Comparison of ENCODE assay signal across 7 mouse cellular contexts in genomic region chr2:30691857-30692560, GRCm38 (mm10).
A peak's percentile ranks its signal among the peaks of the same experiment; 100 is the strongest.
DNase-seq lines count a peak whose midpoint lies in the region; ATAC-seq and TF ChIP-seq lines count a peak whose summit lies in the region.

No protein-coding gene starts in this region.

- 0 out of 2 replicates have a peak overlapping the region, but pooled peaks have one; percentile 13 for H3K9ac ChIP-seq in hindbrain, postnatal 0 days (replicated peaks; ENCODE audit: low read length)

- intact Hi-C loops in gastrocnemius, postnatal 14 days (cut with DNase I; ENCODE audit: low total_unique reads): no loop called here

- H3K27me3 ChIP-seq in hindbrain, postnatal 0 days (ENCODE audit: insufficient read depth, low read length): no peaks in the 10 kb centered on the region

- DNase-seq in adrenal gland, adult 8-10 months: peak; percentile 84
- peak; percentile 100 for DNase-seq in cerebellum, postnatal 10 days
- peak; percentile 88 for DNase-seq in gastrocnemius, postnatal 14 days
- peak; percentile 90 for DNase-seq in hindbrain, postnatal 0 days (ENCODE audit: low spot score)
- peak; percentile 94 to 96 for DNase-seq in left cerebral cortex, adult 18-20 months (ENCODE audit: low spot score in 2 of 2)
- DNase-seq in lung, postnatal 4 days: peak; percentile 89 to 95
- peak; percentile 70 to 71 for DNase-seq in spleen, postnatal 36 days (ENCODE audit: low spot score in 2 of 2)

- peak; percentile 50 for ATAC-seq in hindbrain, postnatal 0 days

- H3K4me2 ChIP-seq in hindbrain, postnatal 0 days (ENCODE audit: low read depth, low read length): peak overlapping the region; percentile 53

- peaks cover 39% of the 10 kb centered on the region for H3K4me1 ChIP-seq in hindbrain, postnatal 0 days (ENCODE audit: insufficient read depth, low read length)

- no peaks in the 10 kb centered on the region for H3K9me3 ChIP-seq in hindbrain, postnatal 0 days (ENCODE audit: low read length)

- H3K36me3 ChIP-seq in hindbrain, postnatal 0 days (ENCODE audit: insufficient read depth, low read length): no peaks in the 10 kb centered on the region

- WGBS in hindbrain, postnatal 0 days: 7% methylated on average over 11 of the region's 11 CpGs

- no peak for TF ChIP-seq CTCF in hindbrain, postnatal 0 days (IDR thresholded peaks at IDR 0.05; ENCODE audit: low read depth)

- H3K27ac ChIP-seq in hindbrain, postnatal 0 days: peak overlapping the region; percentile 95

- H3K4me3 ChIP-seq in hindbrain, postnatal 0 days (ENCODE audit: low read length): 0 out of 2 replicates have a peak overlapping the region, but pooled peaks have one; percentile 6

Comparison
In these comparisons a context has a peak if more than half of its experiments do, and no peak if none do; other contexts are left out.
1. Peak in every context shown above with its lines: DNase-seq, ATAC-seq, H3K4me3 ChIP-seq and H3K27ac ChIP-seq.